Mouse (Mus musculus) kidney, postnatal 25 days (tissue): ENCODE data around the gene Pim3.

Source experiments
- DNase-seq, 2 experiments: peaks; one replicate each; pipeline ENCODE4 v3.0.0; 2021; ENCODE audit warnings: mixed read lengths in 2 of 2

The Pim3 gene

DNA sequence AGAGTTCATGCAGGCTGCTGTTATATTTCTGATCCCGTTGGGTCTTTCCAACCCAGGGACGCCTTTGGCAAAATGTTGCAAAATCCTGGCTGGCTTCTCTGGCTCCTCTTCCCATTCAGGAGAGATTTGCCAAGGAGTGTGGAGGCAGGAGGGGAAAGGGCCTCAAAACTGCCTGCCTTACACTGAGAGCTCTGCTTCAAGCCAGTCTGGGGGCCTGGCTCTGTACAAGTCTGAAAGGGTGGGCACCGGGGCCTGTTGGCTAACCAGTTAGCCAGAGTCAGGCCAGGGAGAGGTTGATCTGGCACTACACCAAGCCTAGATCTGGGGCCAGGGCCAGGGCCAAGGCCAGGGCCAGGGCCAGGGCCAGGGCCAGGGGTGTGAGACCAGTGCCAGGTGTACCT lies 3.8 kb upstream of the Pim3 start:
- DNase-seq = peak; percentile 50 to 74

DNA sequence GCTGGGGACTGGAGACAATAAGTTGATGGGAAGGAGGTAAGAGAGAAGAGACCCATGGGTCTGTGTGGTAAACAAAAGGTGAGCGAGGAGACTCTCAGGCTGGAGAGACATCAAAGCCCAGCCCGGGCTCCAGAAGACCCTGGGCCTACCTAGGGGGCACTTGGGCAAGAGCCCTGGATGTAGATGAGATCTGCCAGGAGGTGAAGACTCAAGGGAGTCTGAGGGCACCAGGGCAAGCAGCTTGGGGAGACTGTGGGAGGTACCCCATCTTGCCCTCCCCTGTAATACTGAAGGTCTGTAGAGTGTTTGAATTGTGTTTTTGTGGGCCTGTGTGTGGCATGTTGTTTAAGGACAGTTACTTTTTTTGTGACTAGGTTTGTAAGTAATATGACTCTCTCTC lies 3.3 kb upstream of the Pim3 start:
- DNase-seq = no peak

GRCm38 (mm10) chr15:88859206-88859970 lies 2.6 kb upstream of the Pim3 start:
- DNase-seq = peak in 1 of 2 experiments; percentile 67

DNA sequence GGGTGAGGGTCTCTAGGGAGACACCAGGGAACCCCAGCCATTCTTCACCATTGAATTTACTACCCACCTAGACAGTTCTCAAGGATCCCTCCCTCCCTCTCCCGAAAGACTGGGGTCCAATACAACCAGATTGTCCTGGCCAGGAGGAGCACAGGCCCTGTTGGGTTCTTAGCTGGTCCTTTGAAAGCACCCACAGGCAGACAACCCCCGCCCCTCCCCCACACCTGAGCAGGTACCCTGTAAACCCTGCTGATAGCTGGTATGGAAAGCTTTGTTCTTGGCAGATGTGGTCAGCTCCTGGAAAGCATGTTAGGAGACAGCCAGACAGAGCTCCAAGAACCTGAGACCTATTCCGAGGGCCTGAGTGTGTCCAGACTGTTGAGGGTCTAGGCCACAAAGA lies 1.2 kb upstream of the Pim3 start:
- DNase-seq = peak in 1 of 2 experiments; percentile 71

- DNase-seq = peak; percentile 57 to 82
Measured at GRCm38 (mm10) chr15:88862881-88863694, 1.1 kb downstream of the Pim3 start.

DNA sequence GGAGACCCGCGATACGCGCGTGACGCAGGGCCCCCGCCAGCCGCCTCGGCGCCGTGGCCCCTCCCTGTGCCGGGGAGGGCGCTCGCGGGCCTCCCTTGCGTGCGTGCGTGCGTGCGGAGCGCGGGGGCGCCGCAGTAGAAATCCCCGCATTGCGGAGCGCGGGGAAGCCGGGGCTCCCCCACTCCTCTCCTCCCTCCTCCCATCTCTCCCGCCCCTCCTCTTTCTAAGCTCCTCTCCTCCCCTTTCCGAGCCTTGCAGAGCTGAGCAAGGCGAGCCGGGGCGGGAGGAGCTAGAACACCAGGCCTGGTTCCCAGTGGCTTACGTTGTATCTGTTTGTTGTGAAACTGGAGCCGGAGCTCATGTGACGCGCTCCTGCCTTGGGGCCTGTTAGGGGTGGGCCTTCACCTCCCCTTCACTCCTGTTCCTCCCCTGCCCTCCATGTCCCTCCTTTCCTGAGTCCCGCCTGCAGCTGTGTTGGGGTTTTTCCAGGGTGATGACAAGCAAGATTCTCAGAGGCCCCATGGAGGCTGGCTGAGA lies 1.8 kb downstream of the Pim3 start:
- peak; percentile 93 to 97 for DNase-seq

DNA sequence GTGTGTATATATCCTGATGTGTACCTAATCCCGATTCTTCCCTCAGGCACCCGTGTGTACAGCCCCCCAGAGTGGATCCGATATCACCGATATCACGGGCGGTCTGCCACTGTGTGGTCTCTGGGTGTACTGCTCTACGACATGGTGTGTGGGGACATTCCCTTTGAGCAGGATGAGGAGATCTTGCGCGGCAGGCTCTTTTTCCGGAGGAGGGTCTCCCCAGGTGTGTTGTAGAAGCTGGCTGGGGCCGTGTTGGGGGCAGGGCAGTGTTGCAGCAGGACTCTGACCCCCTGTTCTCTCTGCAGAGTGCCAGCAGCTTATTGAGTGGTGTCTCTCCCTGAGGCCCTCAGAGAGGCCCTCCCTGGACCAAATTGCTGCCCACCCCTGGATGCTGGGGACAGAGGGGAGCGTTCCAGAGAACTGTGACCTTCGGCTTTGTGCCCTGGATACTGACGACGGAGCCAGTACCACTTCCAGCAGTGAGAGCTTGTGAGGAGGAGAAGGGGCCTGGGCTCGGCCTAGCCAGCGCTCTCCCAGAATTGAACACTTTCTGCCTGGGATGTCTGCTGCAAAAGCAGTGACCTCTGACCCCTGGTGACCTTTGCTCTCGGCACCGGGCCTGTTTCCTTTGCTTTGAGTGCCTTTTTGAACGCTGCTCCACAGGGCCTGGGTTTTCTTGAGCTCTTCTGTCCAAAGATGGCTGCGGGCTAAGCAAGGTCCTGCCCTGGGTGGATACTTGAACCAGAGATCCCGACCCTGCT lies 2.5 kb downstream of the Pim3 start:
- peak; percentile 88 for DNase-seq

GRCm38 (mm10) chr15:88865061-88865460 lies 3.1 kb downstream of the Pim3 start:
- DNase-seq = no peak

DNA sequence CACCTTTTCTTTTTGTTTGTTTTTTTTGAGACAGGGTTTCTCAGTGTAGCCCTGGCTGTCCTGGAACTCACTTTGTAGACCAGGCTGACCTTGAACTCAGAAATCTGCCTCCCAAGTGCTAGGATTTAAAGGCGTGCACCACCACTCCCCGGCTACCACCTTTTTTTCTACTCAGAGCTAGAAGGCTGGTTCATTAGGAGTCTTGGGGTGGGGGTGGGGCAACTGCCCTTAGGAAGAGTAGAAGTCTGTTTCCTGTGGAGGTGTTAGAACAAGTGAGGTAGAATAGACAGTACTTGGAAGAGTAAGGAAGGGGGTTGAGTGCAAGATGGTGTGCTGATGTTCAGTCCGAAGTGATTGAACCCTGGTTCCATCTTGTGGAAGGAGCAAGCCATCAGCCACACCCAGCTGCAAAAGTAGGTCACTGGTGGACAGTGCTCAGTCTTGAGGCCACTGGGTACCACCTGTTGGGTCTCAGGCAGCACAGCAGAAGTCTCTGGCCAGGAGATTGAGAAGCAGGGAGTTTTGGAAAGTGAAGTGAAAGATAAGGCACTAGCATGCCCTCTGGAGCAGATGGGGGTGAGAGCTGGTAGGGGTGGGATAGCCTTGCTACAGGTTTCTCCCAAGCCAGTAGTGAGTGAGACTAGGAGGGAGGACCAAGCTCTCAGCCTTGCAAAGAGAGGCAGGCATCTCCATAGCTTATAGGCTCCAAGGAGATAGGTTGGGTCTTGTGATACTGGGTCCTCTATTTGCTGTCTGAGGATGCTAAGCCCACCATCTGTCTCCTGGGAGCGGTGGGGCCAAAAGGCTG lies 4.1 kb downstream of the Pim3 start:
- DNase-seq = peak; percentile 45 to 71

DNA sequence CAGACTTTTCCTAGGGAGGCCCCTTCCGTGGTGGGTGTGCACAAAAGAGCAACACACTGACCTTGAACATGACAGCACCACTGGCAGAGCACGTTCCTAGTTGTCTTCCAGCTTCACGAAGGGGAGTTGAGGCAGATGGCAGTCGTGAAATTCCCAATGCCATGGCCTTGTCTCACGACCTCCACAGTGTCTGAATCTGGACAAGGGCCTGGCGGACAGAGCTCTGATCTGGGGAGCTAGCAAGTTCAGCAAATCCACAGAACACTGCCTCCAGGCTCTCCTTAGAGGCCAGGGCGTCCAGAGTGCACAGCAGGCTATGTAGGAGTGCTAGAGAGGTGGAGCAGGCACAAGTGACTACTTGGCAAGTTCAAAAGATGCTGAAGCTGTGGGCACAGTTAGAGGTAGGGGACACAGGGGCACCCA lies 5.0 kb downstream of the Pim3 start:
- DNase-seq = peak; percentile 57 to 87

DNA sequence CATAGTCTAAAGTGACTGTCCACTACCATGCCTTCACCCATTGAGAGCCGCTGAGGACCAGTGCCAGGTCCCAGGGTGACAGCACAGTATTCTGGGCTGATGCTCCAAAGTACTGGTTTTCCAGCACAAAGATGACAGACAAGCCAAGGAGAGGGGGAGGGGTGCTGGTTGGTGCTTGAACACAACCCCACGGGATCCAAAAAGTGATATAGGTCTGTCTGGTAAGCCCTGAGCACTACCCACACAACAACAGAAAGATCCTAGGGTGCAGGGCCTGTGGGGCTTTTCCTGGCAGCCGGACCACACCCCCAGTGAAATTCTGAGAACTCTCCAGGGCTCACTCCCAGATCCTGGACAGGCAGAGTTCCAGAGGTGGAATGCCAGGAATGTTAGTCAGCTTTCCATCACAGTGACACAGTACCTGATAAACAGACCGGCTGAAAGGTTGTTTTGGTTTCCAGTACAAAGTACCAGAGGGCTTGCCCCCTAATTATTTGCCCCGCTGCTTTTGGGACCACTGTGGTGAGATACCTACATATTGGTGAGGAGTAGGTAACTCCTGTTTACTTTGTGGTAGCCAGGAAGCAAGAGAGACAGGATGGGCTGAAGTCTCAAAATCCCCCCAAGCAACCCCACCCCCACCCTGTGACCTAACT lies 5.5 kb downstream of the Pim3 start:
- peak; percentile 85 to 92 for DNase-seq

- DNase-seq = peak; percentile 69 to 93
Measured at GRCm38 (mm10) chr15:88868024-88868742, 6.2 kb downstream of the Pim3 start.

DNA sequence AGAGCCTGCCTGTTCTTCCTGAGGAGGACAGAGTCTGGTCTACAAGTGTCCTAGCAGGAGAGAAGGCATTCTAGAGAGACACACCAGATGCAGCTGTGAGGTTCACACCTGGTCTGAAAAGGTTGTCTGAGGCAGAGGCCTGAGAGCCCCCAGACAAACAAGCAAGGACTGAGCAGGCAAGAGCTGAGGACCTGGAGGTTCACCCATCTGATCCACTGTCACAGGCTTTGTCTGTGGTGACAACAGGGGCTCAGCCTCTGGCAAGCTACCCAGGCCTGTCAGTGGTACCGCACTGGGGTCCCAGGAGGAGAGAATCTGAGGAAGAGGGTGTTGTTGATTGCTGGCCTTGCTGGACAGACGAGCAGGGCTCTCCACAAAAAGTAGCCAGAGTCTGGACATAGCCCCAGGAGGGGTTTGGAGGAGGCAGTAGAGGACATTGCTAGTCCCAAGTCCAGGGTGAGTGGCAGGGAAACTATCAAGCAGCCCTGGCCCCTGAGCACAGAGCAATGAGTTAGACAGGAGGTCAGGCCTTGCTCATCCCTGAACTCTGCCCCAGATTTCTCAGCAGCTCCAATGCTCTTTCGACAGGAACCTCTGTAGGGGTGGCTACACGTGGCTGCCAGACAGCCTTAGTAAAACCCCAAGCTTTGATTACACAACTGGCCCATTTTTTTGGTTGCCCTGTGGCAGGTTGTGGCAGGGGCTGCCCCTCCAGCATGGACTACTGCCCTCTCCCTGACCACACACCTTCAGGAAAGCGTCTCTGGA lies 8.6 kb downstream of the Pim3 start:
- peak; percentile 70 to 94 for DNase-seq

DNA sequence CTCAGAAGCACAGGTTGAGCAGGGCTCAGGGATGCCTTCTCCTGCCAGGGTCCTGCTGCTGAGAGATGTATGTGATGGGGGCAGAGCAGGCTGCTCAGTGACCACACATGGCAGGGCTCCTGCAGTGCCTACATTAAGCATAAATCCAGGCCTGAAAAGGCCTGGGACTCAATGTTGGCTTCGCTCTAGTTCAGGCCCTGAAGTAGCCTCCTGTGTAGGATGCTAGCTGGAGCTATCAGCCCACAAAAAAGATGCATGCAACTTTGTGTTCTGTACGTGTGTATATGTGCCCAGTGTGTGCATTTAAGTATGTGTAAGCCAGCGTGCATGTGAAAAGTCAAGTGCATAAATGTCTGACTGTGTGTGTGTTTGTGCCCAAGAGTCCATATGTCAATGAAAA lies 12.1 kb downstream of the Pim3 start:
- peak in 1 of 2 experiments; percentile 32 for DNase-seq

GRCm38 (mm10) chr15:88874477-88874876 lies 12.5 kb downstream of the Pim3 start:
- DNase-seq = peak in 1 of 2 experiments; percentile 36

DNA sequence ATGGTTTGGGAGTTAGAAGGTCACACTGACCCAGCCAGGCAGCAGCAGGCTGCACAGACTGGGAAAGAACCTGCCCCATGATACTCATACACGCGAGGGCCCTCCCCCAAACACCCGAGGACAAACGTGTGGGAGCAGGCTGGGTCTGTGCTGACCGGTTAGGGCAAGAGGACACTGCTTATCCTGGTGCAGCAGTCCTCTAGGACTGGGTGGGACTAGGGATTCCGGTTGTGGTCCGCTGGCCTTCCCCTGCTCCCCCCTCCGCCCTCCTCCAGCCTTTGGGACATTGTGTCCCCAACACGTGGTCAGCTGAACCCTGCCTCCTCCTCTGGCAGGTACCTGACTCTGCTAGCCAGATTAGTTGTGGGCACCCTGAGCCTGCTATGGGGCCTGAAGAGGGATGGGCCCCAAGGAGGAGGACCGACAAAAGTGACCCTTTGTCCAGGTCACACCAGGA lies 13.7 kb downstream of the Pim3 start:
- peak; percentile 86 to 98 for DNase-seq

GRCm38 (mm10) chr15:88876155-88877020 lies 14.4 kb downstream of the Pim3 start:
- DNase-seq = peak; percentile 92 to 95

- DNase-seq = no peak
Measured at GRCm38 (mm10) chr15:88877021-88877400, 15.0 kb downstream of the Pim3 start.
